Mouse (Mus musculus): ENCODE data around the gene Thrb.

DNA sequence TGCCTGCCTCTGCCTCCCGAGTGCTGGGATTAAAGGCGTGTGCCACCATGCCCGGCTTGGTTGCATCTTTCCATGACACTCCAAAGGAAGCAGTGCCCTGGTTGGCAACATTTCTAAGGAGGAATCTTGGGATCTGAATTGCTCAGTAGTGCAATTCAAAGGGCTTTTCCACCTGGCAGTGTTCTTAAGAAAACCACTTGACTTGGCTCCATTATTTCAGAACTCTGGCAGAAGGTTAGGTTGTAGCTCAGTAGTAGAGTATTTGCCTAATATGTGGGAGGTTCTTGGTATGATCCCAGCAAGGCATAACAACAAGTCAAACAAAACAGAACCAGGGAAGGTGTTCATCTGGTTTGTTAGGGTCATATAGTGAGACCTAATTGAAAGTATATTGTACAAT is 25.4 kb downstream of the Thrb start:
- TF ChIP-seq CTCF (IDR thresholded peaks at IDR 0.05; ENCODE audit: borderline replicate concordance, insufficient read depth, low read depth, low read length) (no peak), POLR2A (IDR thresholded peaks at IDR 0.05; ENCODE audit: borderline replicate concordance, insufficient read depth, low read length) (no peak)
